Mouse (Mus musculus) thymus, adult 2 months (tissue): Measurements from ENCODE around the gene Gm21962. TPM values are rescaled to one million over a fixed set of nuclear protein-coding genes. Genes with fewer than 3 reads are reported as not detected.

Experiments
- DNase-seq: peaks from one replicate; pipeline ENCODE4 v3.0.0; 2021
- H3K27ac ChIP-seq: fragments of 200-500 bp; 2 replicates; pipeline ENCODE4 v1.5.1; 2012; ENCODE audit warnings: low read length, control low read depth; ENCODE audit not compliant: control insufficient read depth, insufficient read depth
- H3K27me3 ChIP-seq: fragments of 200-500 bp; 2 replicates; pipeline ENCODE4 v1.6.1; 2012; ENCODE audit warnings: mild to moderate bottlenecking, low read length, moderate library complexity, mixed read lengths; ENCODE audit not compliant: control insufficient read depth, insufficient read depth
- H3K36me3 ChIP-seq: fragments of 200-500 bp; 2 replicates; pipeline ENCODE4 v1.6.1; 2012; ENCODE audit warnings: mild to moderate bottlenecking, low read length, moderate library complexity; ENCODE audit not compliant: control insufficient read depth, insufficient read depth
- H3K4me1 ChIP-seq: fragments of 200-500 bp; replicated peaks from 2 replicates; pipeline ENCODE4 v1.6.1; 2012; ENCODE audit warnings: low read length; ENCODE audit not compliant: control insufficient read depth, insufficient read depth
- H3K4me3 ChIP-seq: fragments of 200-500 bp; 2 replicates; pipeline ENCODE4 v1.5.1; 2012; ENCODE audit warnings: mild to moderate bottlenecking, low read length, control low read depth, moderate library complexity; ENCODE audit not compliant: control insufficient read depth, insufficient read depth
- CTCF ChIP-seq: fragments of 200-500 bp; IDR thresholded peaks from 2 replicates; pipeline ENCODE4 v1.5.1; 2012; ENCODE audit warnings: mild to moderate bottlenecking, control low read depth, low read length, moderate library complexity, borderline replicate concordance; ENCODE audit not compliant: control insufficient read depth, poor library complexity, insufficient read depth; ENCODE audit errors: extremely low read depth
- POLR2A ChIP-seq: fragments of 200-500 bp; IDR thresholded peaks from 2 replicates; pipeline ENCODE4 v1.6.1; 2012; ENCODE audit warnings: mild to moderate bottlenecking, low read length, control low read depth, moderate library complexity; ENCODE audit not compliant: control insufficient read depth, poor library complexity, insufficient read depth; ENCODE audit errors: extremely low read depth
- WGBS: fragments of 180-500 bp; shearing (Covaris S2); methylation state at CpG from one replicate; pipeline ENCODE4 v1.1.7; 2018; 5-methylcytosine and 5-hydroxymethylcytosine counted together
- polyA plus RNA-seq: library from polyadenylated mRNA; depleted of rRNA; stranded (reverse); fragments of >200 nt; gene quantifications from 2 replicates; pipeline ENCODE4 v1.2.3, GENCODE M21; 2012

Gene Gm21962
- polyA plus RNA-seq, 1 experiment: not detected

GRCm38 (mm10) chr3:137636571-137636970, 34.8 kb upstream of the Gm21962 start:
- H3K27ac ChIP-seq: no peak overlapping the region
- H3K27me3 ChIP-seq: no peaks in the 10 kb centered on the region
- no peak for TF ChIP-seq CTCF
- no peak for TF ChIP-seq POLR2A

GRCm38 (mm10) chr3:137641238-137641637, 30.1 kb upstream of the Gm21962 start:
- TF ChIP-seq POLR2A (no peak), CTCF (no peak)
- Histone ChIP-seq H3K4me1 (no peaks in the 10 kb centered on the region), H3K4me3 (no peak overlapping the region), H3K27me3 (no peaks in the 10 kb centered on the region), H3K36me3 (no peaks in the 10 kb centered on the region), H3K27ac (no peak overlapping the region)
- no peak for DNase-seq
- WGBS: 92% methylated on average over 5 of the region's 5 CpGs

More at GRCm38 (mm10) chr3:137636571-137636970, 34.8 kb upstream of the Gm21962 start:
- no peaks in the 10 kb centered on the region for H3K36me3 ChIP-seq
- no peaks in the 10 kb centered on the region for H3K4me1 ChIP-seq
- no peak overlapping the region for H3K4me3 ChIP-seq
- WGBS: 92% methylated on average over 4 of the region's 4 CpGs
- no peak for DNase-seq

- Histone ChIP-seq H3K36me3 (no peaks in the 10 kb centered on the region), H3K27ac (no peak overlapping the region), H3K27me3 (no peaks in the 10 kb centered on the region), H3K4me1 (no peaks in the 10 kb centered on the region), H3K4me3 (no peak overlapping the region)
- 77% methylated on average over 8 of the region's 8 CpGs for WGBS
- no peak for DNase-seq
- TF ChIP-seq CTCF (no peak), POLR2A (no peak)
These were observed 29.2 kb upstream of the Gm21962 start for GRCm38 (mm10) chr3:137642137-137642536.

GRCm38 (mm10) chr3:137642568-137642967, 28.8 kb upstream of the Gm21962 start:
- 94% methylated on average over 3 of the region's 3 CpGs for WGBS
- TF ChIP-seq POLR2A (no peak), CTCF (no peak)
- no peaks in the 10 kb centered on the region for H3K27me3 ChIP-seq

GRCm38 (mm10) chr3:137644081-137644480, 27.2 kb upstream of the Gm21962 start:
- DNase-seq: no peak
- Histone ChIP-seq H3K27ac (no peak overlapping the region), H3K4me3 (no peak overlapping the region), H3K4me1 (no peaks in the 10 kb centered on the region), H3K27me3 (no peaks in the 10 kb centered on the region), H3K36me3 (no peaks in the 10 kb centered on the region)
- no peak for TF ChIP-seq POLR2A
- TF ChIP-seq CTCF: no peak
- 83% methylated on average over 3 of the region's 3 CpGs for WGBS

More at GRCm38 (mm10) chr3:137642568-137642967, 28.8 kb upstream of the Gm21962 start:
- no peak overlapping the region for H3K4me3 ChIP-seq
- no peaks in the 10 kb centered on the region for H3K4me1 ChIP-seq
- no peak for DNase-seq
- no peak overlapping the region for H3K27ac ChIP-seq
- H3K36me3 ChIP-seq: no peaks in the 10 kb centered on the region

GRCm38 (mm10) chr3:137644947-137645346, 26.4 kb upstream of the Gm21962 start:
- Histone ChIP-seq H3K36me3 (no peaks in the 10 kb centered on the region), H3K4me3 (no peak overlapping the region), H3K4me1 (no peaks in the 10 kb centered on the region), H3K27ac (no peak overlapping the region), H3K27me3 (no peaks in the 10 kb centered on the region)
- WGBS: 85% methylated on average over 6 of the region's 6 CpGs
- no peak for DNase-seq
- TF ChIP-seq POLR2A: no peak

- WGBS: 94% methylated on average over 12 of the region's 12 CpGs
- TF ChIP-seq CTCF (no peak), POLR2A (no peak)
- H3K27ac ChIP-seq: no peak overlapping the region
- no peaks in the 10 kb centered on the region for H3K36me3 ChIP-seq
- DNase-seq: no peak
- no peaks in the 10 kb centered on the region for H3K27me3 ChIP-seq
- no peaks in the 10 kb centered on the region for H3K4me1 ChIP-seq
- H3K4me3 ChIP-seq: no peak overlapping the region
These were observed 23.8 kb upstream of the Gm21962 start for GRCm38 (mm10) chr3:137647427-137648100.
